Mouse (Mus musculus) bone marrow, adult 2 months (tissue): ENCODE data around the gene Bcar3.

ENCODE experiments used
- CTCF ChIP-seq: fragments of 200-500 bp; IDR thresholded peaks from 2 replicates; pipeline ENCODE4 v1.5.1; 2011; ENCODE audit warnings: low read length, control low read depth; ENCODE audit not compliant: control insufficient read depth, insufficient read depth
- POLR2A ChIP-seq: fragments of 200-500 bp; IDR thresholded peaks from 2 replicates; pipeline ENCODE4 v1.6.1; 2011; ENCODE audit warnings: low read depth, mild to moderate bottlenecking, control low read depth, low read length, borderline replicate concordance; ENCODE audit not compliant: control insufficient read depth

DNA sequence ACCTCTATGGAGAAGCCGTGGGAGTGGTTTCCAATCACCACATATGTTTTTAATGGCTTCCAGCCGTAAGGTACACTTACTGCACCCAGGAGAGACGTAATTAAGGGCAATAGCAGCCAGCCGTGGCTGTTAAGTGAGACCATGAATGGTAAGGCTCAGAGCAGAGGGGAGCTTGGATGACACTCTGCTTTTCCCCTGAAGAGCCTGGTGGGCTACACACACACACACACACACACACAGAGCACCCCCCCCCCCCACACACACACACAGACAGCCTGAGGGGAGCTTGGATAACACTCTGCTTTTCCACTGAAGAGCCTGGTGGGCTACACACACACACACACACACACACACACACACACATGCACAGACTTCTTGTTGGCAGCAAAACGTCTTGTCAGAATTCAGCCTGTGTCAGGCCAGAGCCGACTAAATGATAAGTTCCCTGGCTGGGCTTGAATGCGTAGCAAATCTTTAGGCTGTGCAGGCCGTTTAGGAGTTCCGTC lies 224.3 kb downstream of the Bcar3 start:
- TF ChIP-seq POLR2A: no peak
- no peak for TF ChIP-seq CTCF
